Mouse (Mus musculus): ENCODE results near the gene Snai3.

DNA sequence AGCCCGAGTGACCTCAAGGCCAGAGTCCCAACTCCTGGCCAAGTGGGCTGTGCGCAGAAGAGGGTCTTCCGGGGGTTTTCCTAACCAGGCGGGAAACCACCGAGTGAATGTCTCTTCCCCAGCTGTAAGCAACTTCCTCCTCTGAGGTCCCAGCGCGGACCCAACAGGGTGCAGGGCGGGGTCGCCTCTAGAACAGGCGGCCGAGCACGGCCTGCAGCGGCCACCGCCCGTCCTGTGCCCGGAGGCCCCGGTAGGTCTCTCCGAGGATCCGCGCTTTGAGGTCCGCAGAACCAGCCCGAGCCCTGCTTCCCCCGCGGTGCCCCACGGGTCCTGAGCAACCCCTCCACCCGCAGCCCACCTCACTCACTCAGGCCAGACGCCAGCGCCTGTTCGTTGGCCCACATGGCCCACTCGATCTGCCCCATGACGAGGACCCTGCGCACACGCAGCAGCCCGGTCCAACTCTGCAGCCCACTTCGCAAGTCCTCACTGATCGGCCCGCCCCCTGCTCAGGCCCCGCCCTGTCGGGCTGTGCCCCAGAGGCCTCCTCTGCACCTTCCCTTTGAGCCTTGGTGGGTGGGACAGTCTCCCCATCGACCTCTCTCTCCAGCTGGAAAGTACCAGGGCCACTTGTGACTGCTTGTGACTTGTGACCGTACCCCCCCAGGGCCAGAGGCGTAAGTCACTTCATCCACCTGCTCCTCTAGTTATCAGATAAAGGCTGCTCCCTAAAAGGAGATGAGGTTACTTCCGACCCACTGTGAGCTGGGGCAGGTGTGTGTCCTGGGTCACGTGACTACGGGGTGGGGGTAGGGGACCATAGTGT lies 27.9 kb downstream of the Snai3 start, which contains the start of gene Cyba:
- TF ChIP-seq GATA1 (IDR thresholded peaks at IDR 0.05; ENCODE audit: low read length): no peak
- TF ChIP-seq TAL1 (IDR thresholded peaks at IDR 0.05; ENCODE audit: low read length): no peak
